Comparison of ENCODE assay signal across 8 mouse cellular contexts in genomic region chr15:54070005-54070634, GRCm38 (mm10).
DNase-seq lines count a peak whose midpoint lies in the region; ATAC-seq and TF ChIP-seq lines count a peak whose summit lies in the region.

No protein-coding gene starts in this region.

- H3K27ac ChIP-seq in forebrain, postnatal 0 days (ENCODE audit: low read depth, low read length) = no peak overlapping the region
- no peak overlapping the region for H3K27ac ChIP-seq in hindbrain, embryonic 16.5 days (ENCODE audit: low read depth, low read length)

- H3K4me1 ChIP-seq in forebrain, postnatal 0 days (ENCODE audit: insufficient read depth) = no peaks in the 10 kb centered on the region
- H3K4me1 ChIP-seq in hindbrain, embryonic 16.5 days (ENCODE audit: control insufficient read depth, insufficient read depth, low read depth, low read length) = no peaks in the 10 kb centered on the region

- peak; percentile 72 for DNase-seq in ZHBTc4 (ENCODE audit: low read depth, low spot score)
- DNase-seq in cerebellum, adult 18-20 months = peak; percentile 62 to 63
- DNase-seq in forebrain, postnatal 0 days = peak; percentile 84
- DNase-seq in layer of hippocampus, postnatal 14 days (ENCODE audit: low spot score in 2 of 2) = peak; percentile 54 to 60
- DNase-seq in right cerebral cortex, postnatal 14 days = peak; percentile 69
- no peak for DNase-seq in B cell, adult 2 months

- H3K4me2 ChIP-seq in forebrain, postnatal 0 days (ENCODE audit: low read depth) = no peak overlapping the region
- no peak overlapping the region for H3K4me2 ChIP-seq in hindbrain, embryonic 16.5 days (ENCODE audit: low read length)

- H3K9me3 ChIP-seq in forebrain, postnatal 0 days (ENCODE audit: low read length) = no peaks in the 10 kb centered on the region
- H3K9me3 ChIP-seq in hindbrain, embryonic 16.5 days (ENCODE audit: control insufficient read depth, low read length) = no peaks in the 10 kb centered on the region

- H3K4me3 ChIP-seq in forebrain, postnatal 0 days (ENCODE audit: low read depth, low read length) = no peak overlapping the region
- no peak overlapping the region for H3K4me3 ChIP-seq in hindbrain, embryonic 16.5 days (ENCODE audit: low read length)

- no peaks in the 10 kb centered on the region for H3K27me3 ChIP-seq in forebrain, postnatal 0 days (ENCODE audit: insufficient read depth, low read length)
- no peaks in the 10 kb centered on the region for H3K27me3 ChIP-seq in hindbrain, embryonic 16.5 days (replicated peaks; ENCODE audit: control insufficient read depth, insufficient read depth, low read length)

- WGBS in forebrain, postnatal 0 days = 34% methylated on average over 9 of the region's 9 CpGs
- 39% methylated on average over 9 of the region's 9 CpGs for WGBS in hindbrain, embryonic 16.5 days

- TF ChIP-seq CTCF in forebrain, postnatal 0 days (IDR thresholded peaks at IDR 0.05; ENCODE audit: low read depth) = peak; percentile 96

- peak; percentile 80 for ATAC-seq in forebrain, postnatal 0 days
- peak; percentile 84 for ATAC-seq in hindbrain, embryonic 16.5 days
- ATAC-seq in megakaryocyte, adult 5-6 weeks (ENCODE audit: poor library complexity, severe bottlenecking) = peak; percentile 70

- H3K36me3 ChIP-seq in forebrain, postnatal 0 days (ENCODE audit: insufficient read depth) = no peaks in the 10 kb centered on the region
- H3K36me3 ChIP-seq in hindbrain, embryonic 16.5 days (ENCODE audit: control insufficient read depth, insufficient read depth, low read length) = no peaks in the 10 kb centered on the region

- no peak overlapping the region for H3K9ac ChIP-seq in forebrain, postnatal 0 days
- no peak overlapping the region for H3K9ac ChIP-seq in hindbrain, embryonic 16.5 days (ENCODE audit: low read depth, low read length)

Comparison
In these comparisons a context has a peak if more than half of its experiments do, and no peak if none do; other contexts are left out.
1. DNase-seq: peak in ZHBTc4 (single experiment), cerebellum, adult 18-20 months (2 of 2), forebrain, postnatal 0 days (single experiment), layer of hippocampus, postnatal 14 days (2 of 2) and right cerebral cortex, postnatal 14 days (single experiment); none in B cell, adult 2 months (0 of 2).
2. Peak in every context shown above with its lines, with median percentiles within 50 percentile points of each other: ATAC-seq.